Mouse (Mus musculus) C2C12 (cell line): ENCODE data around the gene Epha4.

Experiments used
- CEBPB ChIP-seq: IDR thresholded peaks from one replicate; pipeline ENCODE4 v1.6.1; 2011; ENCODE audit warnings: low read depth, mild to moderate bottlenecking, control low read depth, moderate library complexity
- CTCF ChIP-seq: IDR thresholded peaks from one replicate; pipeline ENCODE4 v1.5.1; 2011; ENCODE audit not compliant: control insufficient read depth, insufficient read depth, insufficient read length
- FOSL1 ChIP-seq: IDR thresholded peaks from one replicate; pipeline ENCODE4 v1.8.0; 2011; ENCODE audit warnings: mild to moderate bottlenecking, low read length; ENCODE audit not compliant: poor library complexity, insufficient read depth, severe bottlenecking
- MAX ChIP-seq: IDR thresholded peaks from one replicate; pipeline ENCODE4 v1.6.1; 2011; ENCODE audit warnings: mild to moderate bottlenecking, control low read depth
- MYOD1 ChIP-seq: IDR thresholded peaks from one replicate; pipeline ENCODE4 v1.6.1; 2011; ENCODE audit warnings: low read depth; ENCODE audit not compliant: control insufficient read depth, insufficient read length
- MYOG ChIP-seq: IDR thresholded peaks from one replicate; pipeline ENCODE4 v1.6.1; 2011; ENCODE audit not compliant: control insufficient read depth, insufficient read length; ENCODE audit errors: extremely low read depth
- USF1 ChIP-seq: IDR thresholded peaks from one replicate; pipeline ENCODE4 v1.6.1; 2011; ENCODE audit warnings: low read depth, mild to moderate bottlenecking, control low read depth, moderate library complexity

GRCm38 (mm10) chr1:77370921-77371320 lies 144.0 kb downstream of the Epha4 start:
- no peak for TF ChIP-seq USF1
- no peak for TF ChIP-seq CTCF
- TF ChIP-seq MYOG: no peak
- no peak for TF ChIP-seq MAX
- TF ChIP-seq CEBPB: no peak
- TF ChIP-seq FOSL1: no peak
- no peak for TF ChIP-seq MYOD1
